Mouse (Mus musculus): ENCODE measurements at regions not wholly inside any gene's neighbourhood (a gene's known extent, or its start where the extent isn't known, plus 50 kb on each side); places are given as distances from the start of the nearest gene placed in this dataset.
"Not testable (repeated sequence)": the region's sequence is repeated elsewhere in the genome, so short reads cannot be mapped to it uniquely, and the experiment has no call there.

DNA sequence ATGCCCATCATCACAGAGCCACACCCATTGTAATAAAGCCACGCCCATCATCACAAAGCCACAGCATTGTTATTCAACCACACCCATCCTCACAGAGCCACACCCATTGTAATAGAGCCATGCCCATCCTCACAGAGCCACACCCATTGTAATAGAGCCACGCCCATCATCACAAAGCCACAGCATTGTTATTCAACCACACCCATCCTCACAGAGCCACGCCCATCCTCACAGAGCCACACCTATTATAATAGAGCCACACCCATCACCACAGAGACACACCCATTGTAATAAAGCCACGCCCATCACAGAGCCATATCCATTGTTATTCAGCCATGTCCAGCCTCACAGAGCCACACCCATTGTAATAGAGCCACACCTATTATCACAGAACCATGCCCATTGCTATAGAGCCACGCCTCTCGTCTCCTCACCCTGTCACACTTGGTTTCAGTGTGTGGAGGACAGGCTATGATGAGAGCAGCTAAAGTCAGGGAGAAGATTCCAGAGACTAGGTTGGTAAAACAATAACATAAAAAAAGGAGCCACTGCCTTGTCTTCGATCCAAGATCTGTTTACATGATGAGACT is 85.6 kb downstream of the Gxylt1 start:
- DNase-seq (ENCODE audit: low spot score) = no peak

DNA sequence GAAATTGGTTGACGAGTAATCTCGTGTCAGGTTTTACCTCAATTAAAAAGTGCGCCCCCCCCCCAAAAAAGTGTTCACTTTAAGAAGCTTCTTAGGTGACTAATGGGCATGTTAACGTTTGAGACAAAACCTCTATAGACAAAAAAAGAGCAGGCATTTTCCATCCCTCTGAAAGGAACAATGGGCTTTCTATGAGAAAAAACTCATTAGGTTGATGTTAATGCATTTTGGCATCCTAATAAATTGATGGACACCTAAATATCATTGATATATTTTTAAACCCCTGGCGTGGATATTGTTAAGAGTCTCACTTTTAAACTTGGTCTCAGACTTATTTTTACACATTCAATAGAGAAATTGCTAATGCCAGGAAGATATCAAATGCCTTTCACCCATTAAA is 98.8 kb downstream of the Gxylt1 start:
- no peak for DNase-seq (ENCODE audit: low spot score)

DNA sequence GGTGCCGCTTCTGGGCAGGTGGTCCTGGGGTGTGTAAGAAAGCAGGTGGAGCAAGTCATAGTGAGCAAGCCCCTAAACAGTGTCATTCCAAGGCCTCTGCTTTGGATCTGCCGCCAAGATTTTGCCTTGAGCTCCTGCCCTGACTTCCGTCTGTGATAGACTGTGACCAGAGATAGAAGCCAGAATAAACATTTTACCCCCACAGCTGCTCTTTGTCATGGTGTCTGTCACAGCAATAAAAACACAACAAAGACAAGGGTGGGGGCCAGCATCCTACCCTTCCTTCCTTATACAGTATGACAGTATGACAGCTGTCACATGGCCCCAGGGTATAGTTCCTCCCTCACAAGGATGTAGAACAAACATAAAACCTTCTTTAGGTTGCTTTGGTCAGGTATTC is 106.2 kb downstream of the Gxylt1 start:
- no peak for DNase-seq (ENCODE audit: low spot score)

DNA sequence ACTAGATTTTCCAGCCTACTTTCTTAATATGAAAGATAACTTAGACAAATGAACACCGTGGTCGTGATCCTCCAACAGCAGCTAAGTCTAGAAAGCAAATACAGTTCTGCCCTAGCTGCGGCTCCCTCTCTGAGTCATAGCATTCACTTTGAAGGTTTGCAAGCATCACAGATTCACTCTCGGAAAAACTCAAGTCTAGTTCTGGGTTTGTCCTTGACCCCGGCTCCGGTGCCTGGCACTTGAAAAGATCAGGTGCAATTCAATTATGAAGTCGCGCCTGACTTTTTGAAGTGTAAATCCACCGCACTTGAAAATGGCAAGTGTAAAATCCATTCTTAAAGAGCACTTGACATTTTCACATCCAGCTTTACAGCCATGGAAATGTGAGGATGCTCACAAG is 107.5 kb downstream of the Gxylt1 start:
- DNase-seq (ENCODE audit: low spot score) = no peak

DNA sequence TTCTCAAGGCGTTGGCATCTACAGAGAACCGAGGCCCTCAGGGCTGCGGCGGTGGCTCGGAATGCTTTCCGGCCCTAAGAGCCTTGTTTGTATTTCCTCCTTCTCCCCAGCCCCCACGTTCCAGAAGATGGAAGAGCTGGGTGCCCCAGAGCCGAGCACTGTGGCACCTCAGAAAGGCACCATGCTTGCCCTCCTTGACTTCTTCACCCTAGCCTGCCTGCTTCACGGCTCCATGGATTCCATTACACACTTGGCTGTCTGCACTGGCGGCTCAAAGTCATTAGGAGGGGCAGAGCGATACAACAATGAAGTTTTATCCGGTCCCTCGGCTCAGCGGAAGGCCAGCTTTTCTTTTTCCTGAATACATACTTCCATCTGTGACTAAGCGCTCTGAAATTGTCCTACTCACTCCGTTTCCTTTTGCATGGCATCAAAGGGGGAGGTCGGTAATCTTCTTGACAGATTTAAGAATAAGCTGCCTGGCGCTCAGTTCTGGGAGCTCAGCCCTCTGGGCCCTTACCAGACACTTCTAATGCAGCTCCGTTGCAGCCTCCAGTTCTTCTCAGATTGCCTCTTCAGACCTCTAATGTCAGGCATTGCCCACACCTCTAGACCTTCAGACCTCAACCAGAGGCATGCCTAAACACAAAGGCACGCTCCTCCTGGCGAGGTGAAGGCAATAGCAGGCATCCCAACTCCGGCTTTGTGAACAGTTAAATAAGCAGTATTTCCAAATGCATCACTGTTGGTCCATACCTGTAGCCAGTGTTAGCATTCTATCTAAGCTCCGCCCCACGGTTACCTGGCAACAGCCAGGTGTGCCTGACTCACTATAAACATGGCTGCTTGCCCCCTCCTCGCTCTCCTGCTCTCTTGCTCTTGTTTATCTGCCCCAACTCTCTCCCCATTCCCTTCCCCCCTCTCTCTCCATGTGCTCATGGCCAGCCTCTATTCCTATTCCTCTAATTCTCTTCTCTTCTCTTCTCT is 112.8 kb downstream of the Gxylt1 start:
- DNase-seq (ENCODE audit: low spot score) = no peak

DNA sequence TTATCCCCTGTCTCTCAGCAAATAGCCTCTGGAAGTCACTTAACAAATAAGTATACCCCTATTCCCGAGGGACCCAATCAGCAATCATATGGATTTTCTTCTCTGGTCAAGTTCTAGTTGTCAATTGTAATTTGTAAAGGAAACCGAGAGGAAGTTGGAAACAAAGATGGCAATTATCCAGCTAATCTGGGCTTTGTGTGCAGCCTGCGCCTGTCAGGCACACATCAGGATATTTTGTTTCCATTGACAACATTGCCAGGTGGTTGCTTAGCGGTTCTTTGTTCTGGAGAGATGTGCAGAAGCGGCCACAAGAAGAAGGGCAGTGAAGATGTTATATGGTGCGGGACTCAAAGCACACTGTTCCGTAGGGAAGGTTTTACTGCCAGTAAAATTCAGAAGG is 113.7 kb downstream of the Gxylt1 start:
- no peak for DNase-seq (ENCODE audit: low spot score)

DNA sequence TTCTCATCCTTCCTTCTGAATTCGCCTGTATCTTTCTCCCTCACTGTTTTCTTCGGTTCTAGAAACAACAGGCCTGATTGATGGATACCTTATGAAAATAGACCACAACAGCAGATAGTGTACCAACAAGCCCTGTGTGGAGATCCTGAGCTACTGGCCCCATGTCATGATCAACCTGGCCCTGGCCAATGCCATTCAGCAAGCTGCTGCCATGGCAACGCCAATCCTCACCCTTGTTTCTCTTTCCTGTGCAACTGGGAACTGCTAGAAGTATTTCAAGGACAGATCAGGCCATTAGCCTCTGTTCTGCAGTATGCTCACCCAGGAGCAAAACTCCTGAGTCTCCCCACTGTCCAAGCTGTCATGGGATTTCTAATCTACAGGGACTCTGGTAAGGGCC is 119.2 kb downstream of the Gxylt1 start:
- DNase-seq (ENCODE audit: low spot score) = no peak

DNA sequence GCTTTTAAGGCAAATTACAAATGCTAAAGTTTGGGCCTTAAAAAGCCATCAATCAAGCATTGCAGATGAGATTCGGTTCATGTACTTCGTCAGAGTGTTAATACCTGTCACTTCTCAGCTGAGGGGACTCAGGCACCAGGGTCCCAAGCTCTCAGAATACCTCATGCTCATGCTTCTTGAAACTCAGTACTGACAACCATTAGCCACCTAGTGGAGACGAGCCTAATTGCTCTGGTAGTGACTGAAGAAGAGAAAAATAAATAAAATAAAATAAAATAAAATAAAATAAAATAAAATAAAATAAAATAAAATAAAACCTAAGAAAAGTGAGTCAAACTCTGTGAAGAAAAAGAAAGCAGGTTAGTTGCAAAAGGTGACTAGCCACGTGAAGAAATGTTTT is 121.0 kb downstream of the Gxylt1 start:
- DNase-seq (ENCODE audit: low spot score) = no peak

DNA sequence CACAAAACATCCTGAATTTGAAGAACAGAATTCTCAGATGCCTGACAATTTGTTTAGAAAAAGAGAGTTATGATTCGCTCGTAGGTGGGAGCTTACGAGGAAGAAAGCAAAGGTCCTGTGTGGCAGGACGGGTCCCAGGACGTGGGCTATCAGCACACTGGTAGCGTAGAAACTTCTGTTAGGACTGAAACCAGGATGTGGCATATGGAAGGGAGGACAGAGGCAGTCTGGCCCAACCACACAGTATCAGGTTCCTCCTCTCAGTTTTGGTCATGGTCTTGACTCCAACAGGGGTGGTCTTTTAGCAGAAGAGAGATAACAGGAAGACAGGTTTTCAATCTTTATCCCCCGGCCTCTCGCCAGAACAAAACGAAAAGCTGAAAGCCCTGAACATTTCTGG is 130.1 kb downstream of the Gxylt1 start:
- DNase-seq (ENCODE audit: low spot score) = no peak

DNA sequence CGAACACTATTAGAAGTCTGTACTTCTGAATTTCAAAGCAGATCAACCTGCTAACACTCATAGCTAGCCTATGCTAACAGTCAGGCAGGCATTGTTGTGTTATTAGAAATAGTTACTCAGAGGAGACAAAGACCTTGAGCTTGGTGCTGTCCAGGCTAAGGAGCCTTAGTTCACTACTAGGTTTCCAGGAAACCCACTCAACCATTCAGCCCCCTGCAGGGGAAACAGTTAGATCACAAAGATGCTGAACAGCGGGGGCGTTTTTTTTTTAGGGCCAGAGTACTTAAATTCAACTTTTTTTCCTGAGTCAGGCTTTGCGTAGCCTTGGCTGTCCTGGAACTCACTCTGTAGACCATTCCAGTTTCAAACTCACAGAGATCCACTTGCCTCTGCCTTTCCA is 130.7 kb downstream of the Gxylt1 start:
- DNase-seq (ENCODE audit: low spot score) = no peak

DNA sequence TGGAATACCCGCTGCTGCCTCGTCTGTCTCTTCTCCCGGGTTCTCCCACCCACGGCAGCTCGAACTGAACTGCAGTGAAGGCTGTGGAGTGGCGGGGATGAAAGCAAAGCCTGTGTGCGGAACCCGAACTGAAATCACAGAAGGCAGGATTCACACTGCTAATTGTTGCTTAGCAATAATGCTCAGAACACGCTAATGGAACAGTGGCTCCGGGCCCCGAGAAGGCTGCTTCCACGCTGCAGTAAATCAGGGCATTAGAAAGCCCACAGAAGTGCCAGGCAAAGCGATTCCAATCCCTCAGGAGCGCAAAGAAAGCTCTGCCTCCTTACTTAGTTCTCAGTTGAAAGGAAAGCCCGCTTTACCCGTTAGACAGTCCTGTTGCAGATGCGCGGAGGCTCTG is 141.6 kb downstream of the Gxylt1 start:
- DNase-seq (ENCODE audit: low spot score) = no peak

DNA sequence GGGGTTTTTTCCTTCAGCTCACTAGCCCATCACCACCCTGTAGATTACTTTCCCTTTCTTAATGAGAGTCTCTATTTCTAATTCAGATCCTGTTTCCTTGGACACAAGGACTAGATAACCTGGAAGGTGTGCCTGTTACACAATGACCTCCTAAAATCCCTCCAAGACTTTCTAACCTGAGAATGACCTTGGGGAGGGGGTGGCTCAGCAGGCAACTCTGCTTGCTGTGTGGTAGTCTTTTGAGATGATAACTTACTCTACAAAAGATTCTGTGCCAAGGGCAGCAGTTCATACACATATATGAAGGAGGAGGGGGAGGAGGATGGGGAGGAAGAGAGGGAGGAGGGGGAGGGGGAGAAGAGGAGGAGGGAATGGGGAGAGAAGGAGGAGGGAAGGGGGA is 143.9 kb downstream of the Gxylt1 start:
- DNase-seq (ENCODE audit: low spot score) = no peak

DNA sequence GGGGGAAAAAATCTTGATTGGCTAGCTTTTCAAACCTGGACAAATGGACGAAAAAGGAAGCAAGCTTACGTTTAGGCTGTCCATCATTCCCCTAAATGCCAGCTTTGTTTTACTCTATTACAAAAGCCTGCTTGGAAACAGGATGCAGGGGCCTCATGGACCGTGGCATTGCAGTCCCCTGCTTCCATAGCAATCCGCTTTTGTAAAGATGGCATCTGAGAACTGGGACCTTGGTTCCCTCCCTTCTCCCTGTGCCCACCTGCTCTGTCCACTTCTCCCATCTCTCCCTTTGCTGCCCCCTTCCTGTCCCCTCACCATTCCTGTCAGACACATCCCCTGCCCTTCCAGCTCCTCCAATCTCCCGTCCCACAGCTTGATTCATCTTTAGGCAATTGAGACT is 149.7 kb downstream of the Gxylt1 start:
- no peak for DNase-seq (ENCODE audit: low spot score)

DNA sequence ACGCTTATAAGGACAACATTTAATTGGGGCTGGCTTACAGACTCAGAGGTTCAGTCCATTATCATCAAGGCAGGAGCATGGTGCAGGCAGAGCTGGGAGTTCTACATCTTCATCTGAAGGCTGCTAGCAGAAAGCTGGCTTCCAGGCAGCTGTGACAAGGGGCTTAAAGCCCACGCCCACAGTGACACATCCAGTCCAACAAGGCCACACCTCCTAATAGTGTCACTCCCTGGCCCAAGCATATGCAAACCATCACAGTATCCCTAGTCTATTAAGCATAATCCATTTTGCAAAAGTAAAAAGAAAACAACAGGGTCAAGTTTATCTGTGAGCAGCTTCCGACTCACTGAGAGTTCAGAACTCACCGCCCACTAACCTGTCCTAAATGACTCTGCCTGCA is 153.8 kb downstream of the Gxylt1 start:
- no peak for DNase-seq (ENCODE audit: low spot score)

DNA sequence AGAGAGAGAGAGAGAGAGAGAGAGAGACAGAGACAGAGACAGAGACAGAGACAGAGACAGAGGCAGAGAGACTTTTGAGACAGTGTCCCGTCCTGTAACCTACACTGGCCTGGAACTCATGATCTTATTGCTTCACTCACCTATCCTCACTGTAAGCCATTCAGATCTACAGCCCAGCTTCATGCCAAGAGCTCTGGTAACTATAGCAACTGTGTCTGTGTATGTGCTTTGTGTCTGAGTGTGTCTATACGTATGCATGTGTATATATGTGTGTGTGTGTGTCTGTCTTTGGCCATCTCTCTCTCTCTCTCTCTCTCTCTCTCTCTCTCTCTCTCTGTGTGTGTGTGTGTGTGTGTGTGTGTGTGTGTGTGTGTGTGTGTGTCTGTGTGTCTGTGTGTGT is 157.2 kb downstream of the Gxylt1 start:
- not testable (repeated sequence) for DNase-seq (ENCODE audit: low spot score)

DNA sequence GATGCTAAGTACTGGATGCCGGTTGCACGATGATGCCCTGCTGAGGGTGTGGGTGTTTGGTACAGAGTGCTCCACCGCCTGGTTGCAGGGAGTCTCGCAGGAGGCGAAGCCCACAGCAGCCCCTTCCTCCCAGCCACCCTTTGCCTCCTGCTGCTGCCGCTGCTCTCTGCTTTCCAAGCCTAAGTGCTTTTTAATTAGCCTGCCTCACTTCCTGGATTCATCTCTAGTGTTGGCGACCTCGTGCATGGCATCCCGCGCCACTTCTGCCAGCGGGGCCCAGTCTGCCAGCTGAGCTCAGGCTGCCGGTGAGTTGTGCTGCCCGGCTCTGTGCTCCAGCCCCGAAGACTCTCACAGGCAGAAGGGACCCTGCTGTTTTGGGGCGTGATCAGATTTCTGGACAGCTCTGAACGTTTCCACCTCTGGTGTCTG is 159.3 kb downstream of the Gxylt1 start:
- no peak for DNase-seq (ENCODE audit: low spot score)

DNA sequence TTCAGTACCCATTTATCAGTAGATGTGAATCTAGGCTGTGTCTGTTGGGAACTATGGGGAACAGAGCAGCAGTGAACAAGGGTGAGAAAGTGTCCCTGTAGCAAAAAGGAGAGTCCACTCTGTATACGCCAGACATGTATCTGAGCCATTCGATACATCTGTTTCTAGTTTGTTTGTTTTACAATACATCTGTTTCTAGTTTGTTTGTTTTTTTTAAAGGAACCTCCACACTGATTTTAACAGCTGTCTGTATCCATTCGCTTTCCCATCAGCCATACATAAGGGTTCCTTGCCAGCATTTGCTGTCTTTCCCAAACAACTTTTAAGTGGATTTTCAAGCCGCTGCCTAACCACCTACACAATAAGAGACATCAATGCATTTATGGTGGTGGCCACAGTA is 170.0 kb downstream of the Gxylt1 start:
- no peak for DNase-seq (ENCODE audit: low spot score)

DNA sequence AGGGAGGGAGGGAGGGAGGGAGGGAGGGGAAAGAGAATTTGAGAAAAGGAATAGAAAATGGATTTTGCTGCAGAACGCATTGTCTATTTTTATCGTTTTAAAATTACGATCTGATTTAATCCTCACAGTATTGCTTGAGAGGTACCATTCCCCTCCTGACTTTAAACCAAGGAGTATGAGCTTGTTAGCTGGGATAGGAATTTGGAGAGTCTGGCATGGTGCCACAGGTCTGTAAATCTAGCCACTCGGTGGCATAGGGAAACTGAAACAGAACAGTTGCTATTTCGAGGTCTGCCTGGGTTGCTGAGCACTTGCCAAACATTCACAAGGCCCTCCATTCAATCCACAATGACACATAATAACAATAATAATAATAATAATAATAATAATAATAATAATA is 171.6 kb downstream of the Gxylt1 start:
- no peak for DNase-seq (ENCODE audit: low spot score)

DNA sequence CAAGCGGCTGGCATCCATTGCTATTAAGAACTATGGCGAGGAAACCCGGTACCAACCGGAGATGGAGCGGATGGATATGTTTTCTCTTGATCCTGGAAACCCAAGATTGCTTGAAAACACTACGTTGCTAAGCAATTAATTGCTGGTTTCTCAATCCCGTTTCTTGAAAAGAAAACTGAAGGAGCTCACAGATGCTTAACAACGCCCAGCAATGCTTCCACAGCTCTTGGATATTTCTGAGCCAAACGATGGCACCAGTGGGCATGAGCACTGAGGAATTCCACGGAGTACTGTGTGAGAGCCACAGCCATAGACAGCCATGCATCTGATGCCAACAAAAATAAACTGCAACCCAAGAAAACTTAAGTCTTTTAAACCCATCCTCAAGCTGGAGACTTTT is 173.1 kb downstream of the Gxylt1 start:
- no peak for DNase-seq (ENCODE audit: low spot score)

DNA sequence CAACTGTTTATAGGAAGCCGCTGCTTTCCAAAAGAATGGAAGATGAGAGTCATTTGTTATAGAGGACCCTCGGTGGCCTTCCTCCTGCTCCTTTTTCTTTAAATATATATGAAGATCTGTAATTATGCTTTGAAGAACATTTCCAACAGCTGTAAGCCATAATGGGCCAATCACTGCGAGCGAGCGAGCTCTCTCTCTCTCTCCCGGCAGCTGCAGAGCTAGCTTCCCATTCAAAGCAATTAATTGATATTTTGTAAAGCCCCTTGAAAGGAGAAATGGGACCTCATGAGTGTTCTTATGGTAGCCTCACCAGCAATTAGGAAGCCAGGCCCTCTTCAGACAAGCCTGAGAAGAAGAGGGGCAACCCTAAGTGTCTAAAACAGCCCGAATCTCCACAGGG is 174.1 kb downstream of the Gxylt1 start:
- DNase-seq (ENCODE audit: low spot score) = no peak

DNA sequence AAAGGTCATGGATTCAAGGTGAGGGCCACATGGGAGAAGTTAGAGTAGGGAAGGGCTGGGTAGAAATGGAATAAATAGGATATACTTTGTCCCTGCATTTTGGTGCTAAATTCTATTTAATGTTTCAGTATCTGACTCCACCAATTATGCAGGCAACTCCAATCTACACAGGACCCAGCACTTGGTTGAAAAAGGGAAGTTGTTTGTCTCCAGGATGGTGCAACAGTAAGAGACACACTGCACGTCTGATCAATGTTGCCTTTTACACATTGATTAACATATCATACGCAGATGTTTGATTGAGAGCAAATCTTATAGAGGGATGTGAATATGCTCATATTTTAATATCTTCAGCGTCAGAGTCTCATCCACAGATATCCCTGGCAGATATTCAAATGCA is 175.1 kb downstream of the Gxylt1 start:
- DNase-seq (ENCODE audit: low spot score) = no peak

DNA sequence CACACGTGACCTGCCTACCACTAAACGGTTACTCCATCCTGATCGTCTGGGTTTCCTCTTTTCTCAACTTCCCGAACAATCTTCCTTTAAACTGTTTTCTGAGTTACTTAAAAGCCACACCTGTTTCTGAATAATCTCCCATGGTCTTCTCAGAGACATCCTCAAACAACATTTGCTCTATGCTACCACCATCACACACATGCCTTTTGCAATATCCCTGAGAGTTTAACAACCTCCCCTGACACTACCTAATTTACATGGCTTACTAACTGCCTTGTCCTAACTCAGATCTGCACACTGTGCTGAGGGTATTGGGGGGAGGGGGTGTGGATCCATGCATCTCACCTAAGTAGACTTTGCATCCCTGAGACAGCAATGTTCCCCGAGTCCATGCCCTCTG is 178.6 kb downstream of the Gxylt1 start:
- no peak for DNase-seq (ENCODE audit: low spot score)

DNA sequence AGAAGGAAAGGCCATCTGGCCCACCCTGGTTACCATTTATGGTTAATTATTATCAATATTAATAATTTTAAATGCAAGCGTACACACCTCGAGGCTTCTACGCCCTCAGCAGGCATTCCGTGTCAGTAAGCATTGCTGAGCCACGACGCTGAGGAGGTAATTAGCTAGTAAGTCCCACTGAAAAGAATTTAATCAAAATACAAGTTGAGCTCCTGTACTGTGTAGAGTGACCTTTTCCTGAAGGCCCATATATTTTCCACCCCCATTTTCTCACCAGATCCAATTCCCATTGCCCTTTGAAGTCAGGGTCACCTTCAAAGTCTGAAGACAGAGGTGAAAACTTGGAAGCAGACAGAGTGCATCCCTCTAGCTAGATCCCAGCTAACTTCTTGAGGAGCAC is 179.8 kb downstream of the Gxylt1 start:
- DNase-seq (ENCODE audit: low spot score) = no peak

Measured in urinary bladder, adult 2 months (tissue).